Mouse (Mus musculus) spleen, postnatal 36 days (tissue): ENCODE results near the gene Phgr1.

Source experiments
- DNase-seq, 2 experiments: peaks; one replicate each; pipeline ENCODE4 v3.0.0; 2022; ENCODE audit warnings: low spot score in 2 of 2, mixed read lengths in 1 of 2

Phgr1 gene

GRCm38 (mm10) chr2:118779065-118779464 lies 6.5 kb downstream of the Phgr1 start:
- no peak for DNase-seq

DNA sequence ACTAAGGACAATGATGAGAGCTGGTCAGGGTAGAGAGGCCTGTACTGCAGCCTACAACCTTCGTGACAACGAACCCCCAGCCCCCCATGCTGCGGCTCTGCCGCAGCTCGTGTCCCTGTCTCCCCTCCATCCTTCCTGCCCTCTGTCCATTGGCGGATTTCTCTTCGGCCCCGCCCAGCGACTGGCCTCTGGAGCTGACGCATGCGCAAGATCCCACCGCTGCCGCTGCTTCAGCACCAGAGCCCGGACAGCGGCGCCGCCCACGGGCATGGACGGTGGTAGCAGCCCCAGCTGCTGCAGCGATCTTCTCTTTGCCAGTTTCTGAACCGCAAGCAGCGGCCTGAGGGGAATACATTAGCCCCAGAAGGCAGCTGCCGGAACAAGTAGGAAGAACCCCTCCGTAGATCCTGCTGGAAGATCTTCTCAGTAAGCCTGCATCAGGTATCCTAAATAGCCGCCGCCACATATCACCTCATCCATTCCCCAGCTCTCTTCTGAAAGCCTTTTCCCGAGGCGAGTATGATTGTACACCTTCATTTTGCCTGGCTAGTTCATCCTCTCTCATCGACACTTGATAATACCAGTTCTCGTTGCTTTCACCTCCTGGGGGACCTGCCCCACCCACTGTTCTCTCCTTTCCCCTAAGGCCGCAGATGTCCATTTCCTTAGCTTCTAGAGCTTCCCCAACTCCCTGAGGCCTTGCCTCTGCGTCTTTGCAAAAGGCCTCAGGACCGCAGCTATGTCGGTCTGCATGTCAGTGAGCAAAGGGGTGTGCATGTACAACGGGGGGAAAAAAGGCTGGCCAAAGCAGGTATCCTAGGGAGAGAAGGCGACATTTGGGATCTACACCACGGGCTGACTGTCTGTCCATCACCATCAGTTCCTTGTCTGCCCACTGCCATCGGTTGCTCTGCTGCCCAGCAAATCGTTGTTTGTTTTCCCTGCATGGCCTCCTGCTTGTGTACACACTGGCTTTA lies 7.2 kb downstream of the Phgr1 start, which contains the start of gene Disp2:
Gene Disp2, plus strand, starts transcription at position 216 of the 977 bp plus-strand sequence.
- DNase-seq = peak; percentile 77 to 83

DNA sequence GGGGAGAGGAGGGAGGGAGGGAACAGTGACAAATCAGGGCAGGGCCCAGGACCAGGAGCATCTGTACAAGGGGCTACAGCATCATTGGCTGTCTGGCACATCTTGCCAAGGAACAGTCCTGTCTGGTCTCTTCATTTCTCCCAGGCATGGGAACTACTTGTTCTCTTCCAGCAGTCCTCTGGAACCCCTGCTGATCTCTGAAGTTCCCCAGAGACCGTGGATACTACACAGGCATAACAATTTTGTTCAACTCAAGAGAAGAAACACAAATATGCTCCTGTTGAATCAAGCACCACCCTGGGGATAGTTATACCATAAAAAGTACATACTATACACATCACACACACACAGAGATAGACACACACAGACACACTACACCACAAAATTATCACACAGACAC lies 8.5 kb downstream of the Phgr1 start:
- DNase-seq = no peak

DNA sequence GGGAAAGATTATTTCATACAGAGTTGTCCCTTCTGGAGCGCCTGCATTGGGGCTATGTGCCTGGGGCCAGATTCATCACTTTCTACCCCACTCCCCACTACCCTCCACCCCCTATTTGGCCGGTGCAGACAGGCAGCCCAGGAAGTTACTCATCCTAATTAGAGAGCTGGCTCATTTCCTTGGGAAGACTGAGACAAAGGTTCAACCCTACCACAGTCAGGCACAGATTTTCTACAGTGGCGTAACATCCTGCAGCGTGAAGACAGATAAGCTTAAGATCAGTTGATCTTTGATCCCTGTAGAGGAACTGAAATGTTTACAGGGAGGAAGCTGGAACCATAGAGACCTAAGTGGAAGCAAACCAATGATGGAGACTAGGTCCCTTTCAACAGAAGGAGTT lies 9.7 kb downstream of the Phgr1 start:
- DNase-seq = no peak

DNA sequence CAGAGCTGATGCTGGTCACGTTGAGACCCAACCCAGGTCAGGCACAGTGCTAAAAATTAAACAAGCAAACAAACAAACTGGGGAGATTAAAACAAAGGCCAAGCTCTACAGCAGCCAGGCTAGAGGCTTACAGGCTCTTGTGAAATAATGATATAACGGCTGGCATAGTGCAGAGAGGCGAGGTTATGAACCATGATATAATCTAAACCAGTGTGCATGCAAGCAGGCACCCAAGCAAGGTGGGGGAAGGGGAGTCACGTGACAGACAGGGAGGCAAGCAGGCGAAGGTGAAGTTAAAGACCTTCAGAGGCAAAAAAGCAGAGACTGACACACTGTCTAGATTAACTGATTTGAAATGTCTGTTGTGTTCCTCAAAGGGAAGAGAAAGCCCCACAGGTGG lies 10.5 kb downstream of the Phgr1 start:
- DNase-seq = no peak

- DNase-seq = no peak
These were observed 11.1 kb downstream of the Phgr1 start for GRCm38 (mm10) chr2:118783663-118784062.

DNA sequence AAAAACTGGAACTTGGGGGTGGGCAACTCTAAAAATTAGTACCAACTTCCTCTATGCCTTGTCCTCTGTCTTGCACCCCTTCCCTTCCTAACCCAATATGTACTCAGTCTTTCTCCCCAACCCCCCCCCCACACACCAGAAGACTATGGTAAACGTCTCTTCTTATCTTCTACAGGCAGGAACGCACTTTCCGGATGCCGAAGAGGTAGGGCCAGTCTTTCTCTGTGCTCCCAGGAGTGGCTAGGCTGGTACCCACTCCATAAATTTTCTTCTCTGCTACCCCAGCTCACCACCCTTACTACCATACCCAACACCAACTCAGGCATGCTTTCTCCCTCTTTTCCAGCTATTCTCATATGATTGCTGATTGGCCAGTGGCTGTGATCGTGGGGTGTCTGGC lies 14.0 kb downstream of the Phgr1 start:
- no peak for DNase-seq

DNA sequence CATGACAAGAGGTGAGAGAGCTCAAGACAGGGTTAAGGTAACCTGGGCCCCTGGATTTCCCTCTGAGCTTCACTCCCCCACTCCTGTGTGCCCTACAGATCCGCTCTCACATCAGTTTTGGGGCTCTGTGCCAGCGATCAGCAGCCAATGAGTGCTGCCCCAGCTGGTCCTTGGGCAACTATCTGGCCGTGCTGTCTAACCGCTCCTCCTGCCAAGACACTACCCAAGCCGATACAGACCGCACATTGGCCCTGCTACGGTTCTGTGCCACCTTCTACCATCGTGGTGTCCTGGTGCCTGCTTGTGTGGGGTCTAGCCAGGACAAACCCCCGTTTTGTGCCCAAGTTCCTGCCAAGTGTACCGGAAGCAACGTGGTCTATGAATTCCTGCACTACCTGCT lies 16.9 kb downstream of the Phgr1 start:
- DNase-seq = no peak

DNA sequence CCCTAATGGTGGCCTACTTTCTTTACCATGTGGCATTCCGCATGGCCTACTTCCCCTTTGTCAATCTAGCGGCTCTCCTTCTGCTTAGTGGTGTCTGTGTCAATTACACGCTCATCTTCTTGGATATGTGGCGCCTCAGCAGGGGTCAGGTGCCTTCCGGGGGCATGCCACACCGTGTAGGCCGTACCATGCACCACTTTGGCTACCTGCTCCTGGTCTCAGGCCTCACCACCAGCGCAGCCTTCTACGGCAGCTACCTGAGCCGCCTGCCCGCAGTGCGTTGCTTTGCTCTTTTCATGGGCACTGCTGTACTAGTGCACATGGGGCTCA lies 17.6 kb downstream of the Phgr1 start:
- DNase-seq = no peak

- DNase-seq = peak; percentile 34 to 38
These were observed 18.3 kb downstream of the Phgr1 start for GRCm38 (mm10) chr2:118790551-118791525.

DNA sequence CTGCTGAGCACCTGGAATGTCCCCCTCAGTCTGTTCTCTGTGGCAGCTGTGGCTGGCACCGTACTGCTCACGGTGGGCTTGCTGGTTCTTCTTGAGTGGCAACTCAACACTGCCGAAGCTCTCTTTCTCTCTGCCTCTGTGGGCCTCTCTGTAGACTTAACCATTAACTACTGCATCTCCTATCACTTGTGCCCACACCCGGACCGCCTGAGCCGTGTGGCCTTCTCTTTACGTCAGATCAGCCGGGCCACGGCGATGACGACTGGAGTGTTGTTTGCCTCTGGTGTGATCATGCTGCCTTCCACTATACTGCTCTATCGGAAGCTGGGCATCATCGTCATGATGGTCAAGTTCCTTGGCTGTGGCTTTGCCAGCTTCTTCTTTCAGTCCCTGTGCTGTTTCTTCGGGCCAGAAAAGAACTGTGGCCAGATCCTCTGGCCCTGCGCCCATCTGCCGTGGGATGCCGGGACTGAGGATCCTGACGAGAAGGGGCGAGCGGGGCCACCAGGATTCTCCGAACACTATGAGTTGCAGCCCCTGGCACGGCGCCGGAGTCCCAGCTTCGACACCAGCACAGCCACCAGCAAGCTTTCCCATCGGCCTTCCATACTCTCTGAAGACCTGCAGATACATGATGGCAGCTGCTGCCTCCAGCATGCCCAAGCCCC lies 19.2 kb downstream of the Phgr1 start:
- no peak for DNase-seq

DNA sequence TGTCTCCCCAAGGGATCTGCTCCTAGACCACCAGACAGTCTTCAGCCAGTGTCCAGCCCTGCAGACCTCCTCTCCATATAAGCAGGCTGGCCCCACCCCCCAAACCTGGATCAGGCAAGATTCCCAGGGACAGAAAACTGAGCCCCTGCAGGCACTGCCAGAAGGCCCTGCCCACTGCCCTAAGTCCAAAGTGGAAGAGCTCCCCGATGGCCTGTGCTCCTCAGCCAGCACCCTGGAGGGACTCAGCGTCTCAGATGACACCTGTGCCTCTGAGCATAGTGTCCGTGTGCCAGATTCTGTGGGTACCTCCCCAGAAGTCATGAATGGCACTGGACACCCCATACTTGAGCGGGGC lies 19.7 kb downstream of the Phgr1 start:
- DNase-seq = no peak

GRCm38 (mm10) chr2:118793636-118794035 lies 21.1 kb downstream of the Phgr1 start:
- DNase-seq = no peak

DNA sequence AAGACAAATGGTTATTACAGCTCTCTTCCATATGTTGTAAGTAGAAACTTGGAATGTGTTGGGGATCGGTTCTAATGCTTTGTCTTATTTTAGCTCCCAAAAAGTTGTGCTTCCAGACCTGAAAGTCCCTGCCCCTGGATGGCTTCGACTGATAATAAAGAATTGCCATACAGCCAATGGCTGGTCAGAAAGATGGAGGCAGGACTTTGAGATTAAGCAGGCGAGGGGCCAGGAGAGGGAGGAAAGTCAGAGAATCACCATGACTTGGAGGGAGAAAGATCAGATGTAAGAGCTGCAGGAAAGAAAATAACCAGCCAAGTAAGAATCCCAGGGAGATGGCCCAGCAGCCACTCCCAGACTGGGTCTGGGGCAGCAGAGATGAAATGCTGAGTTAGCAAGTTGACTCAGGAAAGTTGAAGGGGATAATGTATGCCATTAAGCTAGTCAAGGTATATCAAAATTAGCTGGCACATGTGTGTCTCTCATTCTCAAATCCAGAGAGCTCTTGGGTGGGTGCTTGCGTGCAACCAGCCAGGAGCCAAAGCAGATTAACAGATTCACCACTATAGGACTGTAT lies 30.1 kb downstream of the Phgr1 start:
- DNase-seq = no peak

GRCm38 (mm10) chr2:118804474-118804873 lies 31.9 kb downstream of the Phgr1 start:
- peak; percentile 49 to 59 for DNase-seq

DNA sequence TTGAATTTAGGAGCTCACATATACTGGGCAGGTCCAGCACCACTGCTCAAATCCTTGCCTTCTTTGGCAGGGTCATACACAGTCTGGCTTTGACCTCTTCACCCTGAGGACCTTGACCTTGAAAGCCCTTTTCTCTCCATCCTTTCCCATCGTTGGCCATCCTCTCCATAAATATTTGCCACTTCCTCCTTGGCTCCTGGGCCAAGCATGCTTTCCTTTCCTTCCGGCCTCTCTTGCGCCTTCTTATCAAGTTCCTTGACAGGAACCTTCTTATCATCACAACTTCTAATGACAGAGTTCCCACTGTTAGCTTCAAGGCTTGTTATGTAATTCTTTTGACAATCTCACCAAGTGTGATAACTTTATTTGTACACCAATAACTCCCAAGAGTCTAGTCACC lies 32.6 kb downstream of the Phgr1 start:
- no peak for DNase-seq

GRCm38 (mm10) chr2:118805756-118806155 lies 33.2 kb downstream of the Phgr1 start:
- no peak for DNase-seq

DNA sequence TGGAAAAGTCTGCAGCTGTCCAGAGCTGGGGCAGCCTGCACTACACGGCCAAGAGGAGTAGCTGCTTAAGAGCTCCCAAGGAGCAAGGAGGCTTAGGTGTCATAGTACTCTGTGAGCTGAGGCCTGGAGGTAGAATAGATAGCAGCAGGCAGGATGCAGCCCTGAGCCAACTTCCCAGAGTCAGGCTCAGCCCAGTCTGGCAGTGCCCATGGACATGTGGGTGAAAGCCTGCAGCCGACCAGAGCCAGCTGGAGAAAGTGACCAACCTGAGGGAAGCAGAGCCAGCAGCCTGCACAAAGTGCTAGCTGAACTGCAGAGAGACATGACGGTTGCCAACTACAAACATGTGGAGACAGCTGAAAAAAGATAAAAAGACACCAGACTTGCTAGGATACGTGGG lies 34.3 kb downstream of the Phgr1 start:
- no peak for DNase-seq

DNA sequence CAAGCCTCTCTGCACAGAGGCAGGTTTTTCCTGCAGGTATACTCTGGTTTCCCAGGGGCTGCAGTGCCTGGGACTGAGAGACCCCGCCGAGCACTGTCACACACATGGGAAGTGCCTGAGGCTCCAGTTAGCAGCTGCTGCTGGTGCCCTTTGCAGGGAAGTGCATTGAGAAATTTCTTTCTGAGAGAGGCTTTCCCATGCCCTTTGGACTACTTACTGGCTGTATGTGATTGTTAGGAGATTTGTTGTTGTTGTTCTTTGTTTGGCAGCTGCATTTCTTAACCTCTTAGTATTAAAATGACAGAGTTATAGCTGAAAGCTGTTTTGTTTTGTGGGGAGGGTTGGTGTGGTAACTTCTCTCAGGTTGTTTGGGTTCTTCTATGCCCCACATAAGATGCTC lies 38.3 kb downstream of the Phgr1 start:
- no peak for DNase-seq

DNA sequence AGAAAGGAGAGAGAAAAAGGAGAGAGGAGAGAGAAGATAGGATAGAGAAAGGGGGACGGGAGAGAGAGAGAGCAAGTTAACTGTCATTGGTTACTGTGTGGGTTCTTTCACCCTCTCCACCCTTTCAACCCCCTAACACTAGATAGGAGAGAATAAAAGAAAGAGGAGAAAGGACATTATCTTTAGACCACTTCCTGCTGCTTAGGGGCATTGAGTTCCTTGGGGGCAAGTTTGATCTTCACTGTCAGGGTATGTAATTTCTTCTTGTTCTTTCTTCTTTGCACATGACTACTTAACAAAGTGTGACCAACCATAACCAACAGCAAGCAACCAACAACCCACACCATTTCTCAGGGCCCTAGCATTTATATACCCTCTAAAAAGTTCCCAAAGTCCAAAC lies 40.2 kb downstream of the Phgr1 start:
- no peak for DNase-seq

GRCm38 (mm10) chr2:118813981-118814836 lies 41.6 kb downstream of the Phgr1 start, which contains the start of gene Knstrn:
Gene Knstrn (plus strand): TSS chr2:118814003.
- DNase-seq = peak; percentile 91 to 93
